Mouse (Mus musculus) frontal cortex, adult (tissue): ENCODE measurements around the gene Primpol.

ENCODE experiments used
- ATAC-seq: cut with Nextera tagmentation; 2 replicates; pipeline ENCODE4 v1.9.2; 2017; ENCODE audit warnings: mild to moderate bottlenecking, moderate library complexity, mixed read lengths; ENCODE audit not compliant: low TSS enrichment

Gene Primpol

GRCm38 (mm10) chr8:46616879-46617689 is at the start of gene Primpol, which contains the start of gene Casp3:
TSS of gene Primpol (minus strand) at chr8:46617212.
TSS of gene Casp3 (plus strand) at chr8:46617291.
- peak; percentile 83 for ATAC-seq

- no peak for ATAC-seq
These were observed 38.9 kb upstream of the Primpol start for GRCm38 (mm10) chr8:46655919-46656318.

DNA sequence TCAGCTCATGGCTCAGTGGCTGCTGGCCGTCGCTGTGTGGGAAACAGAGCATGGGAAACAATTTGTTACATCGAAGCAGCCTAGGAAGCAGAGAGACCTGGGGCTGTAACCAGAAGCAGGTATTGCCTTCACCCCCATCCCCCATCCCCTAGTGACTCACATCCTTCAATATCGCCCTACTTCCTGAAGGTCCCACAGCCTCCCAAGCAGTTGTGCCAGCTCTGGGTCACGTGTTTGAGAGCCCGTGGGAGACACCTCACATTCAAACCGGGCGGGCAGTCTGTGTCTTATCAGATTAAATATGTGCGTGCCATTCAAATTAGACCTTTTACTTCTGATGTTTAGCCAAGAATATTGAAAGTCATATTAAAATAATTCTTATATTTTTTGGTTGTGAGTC is 34.9 kb upstream of the Primpol start:
- ATAC-seq = 0 out of 2 replicates have a peak, but pooled peaks have one; percentile 16

DNA sequence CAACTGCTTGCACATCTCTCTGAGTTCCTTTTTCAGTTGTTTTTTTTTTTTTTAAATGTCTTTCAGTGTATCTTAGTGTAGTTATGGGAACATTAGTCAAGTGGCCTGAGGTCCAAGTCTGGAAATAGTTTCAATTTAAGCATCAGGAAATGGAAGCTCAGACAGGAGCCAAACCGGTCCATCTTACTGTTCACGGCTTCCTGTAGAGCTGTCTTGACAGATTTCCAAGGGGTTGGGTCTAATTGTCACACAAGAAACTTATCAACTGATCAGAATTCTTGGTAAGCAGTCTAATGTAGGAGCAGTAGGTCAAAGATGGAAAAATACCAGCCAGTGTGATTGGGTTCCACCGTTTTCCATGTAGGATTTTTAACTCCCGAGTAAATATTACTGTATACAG is 31.4 kb upstream of the Primpol start:
- ATAC-seq = no peak

DNA sequence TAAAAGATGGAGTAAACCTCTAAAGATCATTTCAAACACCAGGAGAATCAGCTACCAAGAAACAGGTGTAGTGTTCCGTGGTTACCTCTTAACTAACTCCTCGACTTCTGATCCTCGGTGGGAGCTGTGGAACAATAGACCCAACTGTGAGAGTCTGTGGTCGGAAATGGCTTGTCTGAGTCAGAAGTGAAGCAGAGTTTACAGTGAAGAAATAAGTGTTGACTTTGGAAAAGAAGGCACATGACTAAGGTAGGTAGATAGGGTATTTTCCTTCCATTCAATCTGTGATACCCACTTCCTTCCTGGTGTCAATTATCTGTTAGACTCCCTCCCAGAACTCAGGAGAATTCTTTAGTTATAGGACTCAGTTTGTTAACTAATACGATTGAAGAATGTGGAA is 24.3 kb upstream of the Primpol start:
- ATAC-seq = no peak

DNA sequence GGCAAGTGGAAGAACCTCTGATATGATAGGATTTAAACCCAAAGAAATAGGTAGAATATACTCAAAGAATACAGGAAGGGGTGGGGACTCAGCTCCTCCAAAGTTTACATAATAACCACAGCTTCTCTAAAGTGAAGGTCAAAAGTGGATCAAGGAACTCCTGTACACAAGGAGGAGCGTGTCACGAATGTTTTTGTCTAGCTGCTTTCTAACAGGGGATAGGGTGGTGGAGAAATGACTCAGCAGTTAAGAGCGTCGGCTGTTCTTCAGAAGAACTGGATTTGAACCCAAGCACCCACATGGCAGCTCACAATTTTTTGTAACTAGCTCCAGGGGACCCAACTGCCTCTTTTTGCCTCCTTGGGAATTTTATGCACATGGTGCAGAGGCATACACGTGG is 22.8 kb upstream of the Primpol start:
- no peak for ATAC-seq

- ATAC-seq = peak; percentile 83
These were observed 22.1 kb upstream of the Primpol start for GRCm38 (mm10) chr8:46639010-46639571.

- no peak for ATAC-seq
These were observed 13.9 kb upstream of the Primpol start for GRCm38 (mm10) chr8:46630932-46631331.

DNA sequence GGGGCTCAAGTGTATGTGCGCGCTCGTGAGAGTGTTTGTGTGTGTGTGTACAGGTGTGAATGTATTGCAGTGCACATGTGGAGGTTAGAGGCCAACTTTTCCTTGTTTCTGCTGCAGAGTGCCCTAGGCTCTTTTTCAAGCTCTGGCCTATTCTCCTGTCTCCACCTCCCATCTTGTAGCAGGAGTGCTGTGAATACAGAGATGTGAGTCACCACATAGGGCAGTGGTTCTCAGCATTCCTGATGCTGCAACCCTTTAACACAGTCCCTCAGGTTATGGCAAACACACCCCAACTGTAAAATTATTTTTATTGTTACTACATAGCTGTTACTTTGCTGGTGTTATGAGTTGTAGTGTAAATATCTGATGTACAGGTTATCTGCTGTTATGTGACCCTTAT is 13.4 kb upstream of the Primpol start:
- no peak for ATAC-seq

DNA sequence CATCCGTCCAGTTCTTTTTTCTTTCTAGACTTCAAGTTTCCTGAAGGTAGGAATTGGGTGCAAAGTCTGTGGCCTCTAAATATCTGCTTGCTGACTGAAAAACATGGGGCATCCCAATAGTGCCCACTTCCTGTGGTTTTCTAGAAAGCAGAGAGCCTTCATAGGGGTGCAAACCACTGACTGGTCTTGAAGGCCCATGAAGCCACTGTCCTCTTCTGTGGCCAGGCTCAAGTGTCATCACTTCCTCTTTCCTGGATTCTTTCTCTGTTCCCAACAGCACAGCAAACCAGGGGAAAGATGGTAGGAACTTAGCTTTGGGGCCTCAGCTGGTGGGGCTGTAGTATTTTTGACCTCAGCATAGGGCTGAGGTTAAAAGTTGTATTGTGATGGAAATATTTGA is 11.6 kb upstream of the Primpol start:
- ATAC-seq = no peak

DNA sequence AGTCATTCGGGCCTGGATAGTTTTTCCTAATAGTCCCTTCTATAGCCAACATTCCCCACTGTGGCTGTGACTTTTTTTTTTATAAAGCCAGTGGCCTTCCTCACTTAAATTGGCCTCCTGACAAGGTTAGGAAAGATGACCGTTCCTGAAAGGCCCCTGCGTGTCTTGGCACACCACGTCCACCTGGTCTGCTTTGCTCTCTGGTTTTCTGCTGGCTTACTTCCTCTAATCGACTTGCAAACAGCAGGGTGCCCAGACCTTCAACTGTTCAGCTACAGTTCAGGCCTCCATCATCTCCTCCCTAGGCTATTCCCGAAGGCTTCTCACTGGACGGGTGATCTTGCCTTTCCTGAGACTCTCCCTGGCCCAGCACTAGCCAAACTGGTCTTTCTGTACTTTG is 10.9 kb upstream of the Primpol start:
- no peak for ATAC-seq

DNA sequence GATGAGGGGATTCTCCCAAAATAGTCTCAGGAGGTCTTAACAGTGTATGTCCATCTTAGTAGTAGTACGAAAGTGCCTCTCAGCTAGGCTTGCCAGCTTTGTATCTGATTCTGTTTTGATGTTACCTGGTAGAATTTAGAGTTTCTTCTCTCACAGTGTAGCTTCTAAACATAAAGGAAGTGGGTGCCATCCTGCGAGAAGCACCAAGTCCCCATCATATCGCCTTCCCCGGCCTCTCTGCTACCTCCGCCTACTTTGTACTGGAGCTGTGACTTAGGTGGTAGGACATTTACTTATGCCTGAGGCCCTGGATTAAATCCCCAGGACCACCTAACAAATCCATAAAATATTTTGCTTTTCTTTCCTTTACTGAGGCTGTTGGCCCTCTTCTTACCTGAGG is 9.6 kb upstream of the Primpol start:
- no peak for ATAC-seq

DNA sequence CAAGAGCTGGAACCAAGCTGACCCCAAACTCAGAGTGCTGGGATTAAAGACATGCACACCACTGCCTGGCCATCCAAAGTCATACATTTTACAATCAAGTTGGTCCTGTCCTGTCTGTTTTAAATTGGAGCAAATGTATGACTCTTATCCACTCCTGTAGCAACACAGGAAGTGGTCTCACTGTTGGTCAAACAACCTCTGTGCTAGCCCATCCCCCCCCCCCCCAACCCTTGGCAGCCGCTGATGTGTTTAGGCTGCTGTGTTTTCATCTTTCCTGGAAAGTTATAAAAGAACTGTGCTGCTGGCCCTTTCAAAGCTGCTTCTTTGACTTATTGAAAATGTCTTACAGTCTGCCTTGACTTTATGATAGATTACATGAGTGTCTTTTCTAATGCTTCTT is 8.2 kb upstream of the Primpol start:
- no peak for ATAC-seq

- ATAC-seq = no peak
These were observed 5.6 kb upstream of the Primpol start for GRCm38 (mm10) chr8:46622446-46623270.

DNA sequence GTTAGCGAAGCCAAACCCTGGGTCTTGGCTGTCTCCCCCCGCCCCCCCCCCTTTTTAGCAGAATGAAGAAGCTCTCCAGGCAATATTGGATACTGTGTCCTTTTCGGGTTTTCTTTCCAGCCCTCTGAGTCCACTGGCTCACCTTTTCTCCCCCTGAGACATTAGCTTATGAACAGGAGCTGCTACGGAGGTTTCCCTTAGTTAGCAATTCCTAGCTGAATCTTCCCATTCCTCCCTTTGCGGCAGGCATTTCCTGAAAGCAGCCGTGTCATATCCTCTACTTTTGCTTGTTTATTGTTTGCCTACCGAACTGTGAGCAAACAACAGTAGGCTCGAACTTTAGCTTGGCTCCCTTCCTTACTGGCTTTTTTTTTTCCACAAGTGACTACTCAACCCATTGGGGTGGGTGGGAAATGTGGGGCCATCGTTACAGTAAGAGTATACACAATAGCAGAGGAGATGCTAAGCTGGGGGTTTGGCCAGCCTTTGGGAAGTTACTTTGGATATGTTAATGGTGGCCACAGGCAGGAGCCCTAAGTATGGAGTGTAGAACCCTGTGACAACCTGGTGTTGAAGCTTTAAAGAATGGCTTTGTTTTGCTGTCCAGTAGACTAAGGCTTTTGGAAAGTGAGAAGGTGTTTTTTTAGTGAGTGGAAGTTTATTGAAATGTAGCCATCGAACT is 1.8 kb upstream of the Primpol start:
- ATAC-seq = no peak

- ATAC-seq = peak; percentile 10; the same call in 1 of the 2 replicates
These were observed 943 bp upstream of the Primpol start for GRCm38 (mm10) chr8:46617690-46618620.

DNA sequence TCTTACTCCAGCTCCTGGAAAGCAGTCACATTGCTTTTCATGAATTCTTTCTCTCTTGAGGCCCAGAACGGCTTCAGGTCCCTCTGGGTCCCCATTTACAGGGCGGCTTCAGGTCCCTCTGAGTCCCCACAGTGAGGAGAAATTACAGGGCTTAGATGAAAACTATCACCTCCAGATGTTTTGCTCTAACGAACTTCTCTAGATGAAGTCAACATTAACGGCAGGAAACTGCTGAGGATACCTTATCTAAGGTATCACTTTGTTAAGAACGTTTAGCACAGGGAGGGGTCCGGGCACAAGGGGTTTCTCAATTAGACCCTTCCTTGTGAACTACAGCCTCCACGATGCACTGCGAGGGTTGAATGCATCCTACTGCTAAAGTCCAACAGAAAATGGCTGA is 1.1 kb downstream of the Primpol start:
- no peak for ATAC-seq

DNA sequence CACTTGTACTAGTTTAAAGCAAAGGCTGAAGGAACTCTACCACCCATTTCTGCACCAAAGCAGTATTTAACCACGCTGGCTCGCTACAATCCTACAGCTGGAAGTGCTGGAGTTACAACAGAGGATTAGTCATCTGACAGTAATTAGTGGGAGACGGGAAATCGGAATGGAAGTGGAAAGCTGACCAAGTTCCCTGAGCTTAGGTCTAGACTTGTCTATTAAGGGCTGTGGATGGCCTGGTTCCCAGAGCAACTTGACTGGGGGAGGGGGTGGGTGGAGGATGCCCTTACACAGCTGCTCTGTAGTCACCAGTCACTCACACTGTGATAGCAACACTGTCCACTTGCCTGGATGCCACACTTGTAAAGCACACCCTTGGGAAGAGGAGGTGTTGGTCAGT is 3.6 kb downstream of the Primpol start:
- ATAC-seq = no peak

DNA sequence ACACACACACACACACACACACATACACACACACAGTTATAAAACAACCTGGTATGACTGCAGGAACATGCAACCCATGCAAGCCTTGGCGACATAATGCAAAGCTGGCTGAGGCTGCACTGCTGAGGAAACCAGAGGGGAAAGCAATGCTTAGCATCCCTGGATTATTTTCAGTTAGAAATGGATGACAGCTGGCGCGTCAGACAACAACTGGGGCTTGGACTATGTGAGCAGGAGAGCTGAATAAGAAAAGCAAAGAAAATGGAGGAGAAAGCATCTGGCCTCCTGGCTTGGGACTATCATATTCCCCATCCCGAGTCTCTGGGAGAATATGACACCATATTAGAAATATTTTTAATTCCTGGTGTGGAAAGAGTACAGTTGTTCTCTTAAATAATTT is 4.1 kb downstream of the Primpol start:
- no peak for ATAC-seq

DNA sequence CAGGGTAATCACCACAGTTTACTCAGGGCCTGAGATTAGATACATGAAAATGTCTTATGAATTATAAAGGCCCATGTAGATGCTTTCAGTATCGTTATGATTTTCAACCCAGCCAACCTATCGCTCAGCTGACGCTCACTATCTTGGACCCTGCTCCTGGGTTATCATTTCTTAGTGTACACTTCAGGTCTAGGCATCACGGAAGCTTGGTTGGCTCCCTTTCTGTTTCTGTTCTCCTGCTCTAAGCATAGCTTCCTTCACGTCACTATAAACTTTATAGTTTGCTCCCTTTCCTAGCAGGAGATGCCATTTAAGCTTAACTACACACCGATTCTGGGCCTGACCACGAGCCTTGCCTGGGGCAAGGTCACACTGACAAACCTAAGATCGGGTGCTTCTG is 5.5 kb downstream of the Primpol start:
- no peak for ATAC-seq

- no peak for ATAC-seq
These were observed 10.1 kb downstream of the Primpol start for GRCm38 (mm10) chr8:46606930-46607329.
